9 mouse cellular contexts compared by ENCODE assay signal in the genomic region with DNA sequence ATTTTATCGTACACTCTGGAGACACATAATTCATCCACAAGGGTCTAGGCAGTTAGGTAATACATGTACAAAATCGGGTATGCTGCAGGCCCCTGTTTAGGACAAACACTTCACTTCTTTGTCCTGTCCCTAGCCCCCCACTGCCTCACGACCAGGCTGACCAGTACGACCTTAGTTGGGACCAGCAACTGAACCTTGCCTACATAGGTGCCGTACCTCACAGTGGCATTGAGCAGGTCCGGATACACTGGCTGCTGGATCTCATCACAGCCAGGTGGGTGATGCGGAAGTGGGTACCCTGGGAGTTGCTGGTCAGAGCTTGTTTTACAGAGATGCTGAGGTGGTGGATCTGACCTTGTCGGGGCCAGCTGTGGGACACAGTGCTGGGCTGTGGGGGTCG. TPM values are rescaled to one million over a fixed set of nuclear protein-coding genes. Genes with fewer than 3 reads are reported as not detected.
DNase-seq lines count a peak whose midpoint lies in the region; TF ChIP-seq lines count a peak whose summit lies in the region.
"Had no signal": no experiment of that assay in that cellular context is flagged by ENCODE, and none has a peak within 500 bp of the region (broad histone marks: within the 10 kb centered on the region; RNA-seq: fewer than 3 reads in every experiment).

No protein-coding gene starts in this region.

- peaks cover 12% of the 10 kb centered on the region; the same call in 1 of the 2 replicates for H3K79me2 ChIP-seq in liver, adult 2 months (ENCODE audit: control insufficient read depth, insufficient read depth, low read length)

- H3K9ac ChIP-seq in liver, adult 2 months (ENCODE audit: low read depth, low read length): peak overlapping the region; percentile 25

- DNase-seq in liver, adult 2 months (ENCODE audit: extremely low read depth, low read depth, low spot score): peak; percentile 53
- DNase-seq in liver: no peak
- DNase-seq in forebrain, embryonic 10.5 days (ENCODE audit: extremely low spot score, low spot score): no peak
- no peak for DNase-seq in limb, embryonic 10.5 days (ENCODE audit: low spot score)
- no peak for DNase-seq in ovary, postnatal 14 days (ENCODE audit: low spot score)
- no peak for DNase-seq in right cerebral cortex, adult 2 months (ENCODE audit: low spot score in 2 of 2)
- no peak for DNase-seq in right cerebral cortex, postnatal 4 days
- DNase-seq: right cerebral cortex, postnatal 14 days had no signal

- H3K4me3 ChIP-seq in liver, adult 2 months (ENCODE audit: insufficient read depth, low read depth, low read length): no peak overlapping the region
- H3K4me3 ChIP-seq in forebrain, embryonic 10.5 days: peak overlapping the region; percentile 60
- H3K4me3 ChIP-seq in limb, embryonic 10.5 days: peak overlapping the region; percentile 65; the same call in 1 of the 2 replicates
- no peak overlapping the region for H3K4me3 ChIP-seq in olfactory bulb, adult 2 months (ENCODE audit: insufficient read depth, low read depth, low read length)

- 30% methylated on average over 9 of the region's 9 CpGs for WGBS in liver, adult 2 months
- WGBS in forebrain, embryonic 10.5 days: 83% methylated on average over 9 of the region's 9 CpGs
- 80% methylated on average over 9 of the region's 9 CpGs for WGBS in limb, embryonic 10.5 days
- 71% methylated on average over 9 of the region's 9 CpGs for WGBS in olfactory bulb, adult 2 months

- H3K36me3 ChIP-seq in liver, adult 2 months (ENCODE audit: control insufficient read depth, insufficient read depth, low read length): no peaks in the 10 kb centered on the region; the same call in 1 of the 2 replicates
- H3K36me3 ChIP-seq in forebrain, embryonic 10.5 days (replicated peaks): peaks cover 28% of the 10 kb centered on the region
- H3K36me3 ChIP-seq in limb, embryonic 10.5 days: peaks cover 24% of the 10 kb centered on the region

- no peak for TF ChIP-seq POLR2A in liver, adult 2 months (IDR thresholded peaks at IDR 0.05; ENCODE audit: extremely low read depth, insufficient read depth, low read length)
- no peak for TF ChIP-seq POLR2A in olfactory bulb, adult 2 months (IDR thresholded peaks at IDR 0.05; ENCODE audit: insufficient read depth, low read depth, low read length)

- no peak for TF ChIP-seq CTCF in liver, adult 2 months (IDR thresholded peaks at IDR 0.05; ENCODE audit: low read depth, low read length)
- TF ChIP-seq CTCF in olfactory bulb, adult 2 months (IDR thresholded peaks at IDR 0.05; ENCODE audit: insufficient read depth, low read depth, low read length): no peak

- H3K27me3 ChIP-seq in liver, adult 2 months (ENCODE audit: control insufficient read depth, insufficient read depth, low read length): no peaks in the 10 kb centered on the region
- no peaks in the 10 kb centered on the region for H3K27me3 ChIP-seq in forebrain, embryonic 10.5 days (ENCODE audit: poor library complexity, severe bottlenecking)
- 0 out of 2 replicates have a peak, but pooled peaks cover under 1% of the 10 kb centered on the region for H3K27me3 ChIP-seq in limb, embryonic 10.5 days (ENCODE audit: low read depth, poor library complexity, severe bottlenecking)

- no peaks in the 10 kb centered on the region for H3K9me3 ChIP-seq in forebrain, embryonic 10.5 days
- H3K9me3 ChIP-seq in limb, embryonic 10.5 days (replicated peaks): no peaks in the 10 kb centered on the region

- H3K4me1 ChIP-seq in liver, adult 2 months (ENCODE audit: control insufficient read depth, insufficient read depth, low read length): peaks cover 31% of the 10 kb centered on the region
- H3K4me1 ChIP-seq in forebrain, embryonic 10.5 days: peaks cover 20% of the 10 kb centered on the region
- H3K4me1 ChIP-seq in limb, embryonic 10.5 days: peaks cover 16% of the 10 kb centered on the region
- H3K4me1 ChIP-seq in olfactory bulb, adult 2 months (ENCODE audit: control insufficient read depth, insufficient read depth, low read length): peaks cover 12% of the 10 kb centered on the region

- peak overlapping the region; percentile 92; the same call in 1 of the 2 replicates for H3K27ac ChIP-seq in liver, adult 2 months (replicated peaks; ENCODE audit: insufficient read depth, low read depth, low read length)
- peak overlapping the region; percentile 93 for H3K27ac ChIP-seq in forebrain, embryonic 10.5 days
- H3K27ac ChIP-seq in limb, embryonic 10.5 days: peak overlapping the region; percentile 92
- H3K27ac ChIP-seq in olfactory bulb, adult 2 months (ENCODE audit: insufficient read depth, low read depth, low read length): 0 out of 2 replicates have a peak overlapping the region, but pooled peaks have one; percentile 88

RNA-seq across cellular contexts. Expression of a gene that starts 0.5 kb away (rescaled TPM):
- 14.0 and 16.3 TPM in 2 replicates for total RNA-seq in liver, adult 2 months (2014; rRNA removed)
- 19.5 and 28.2 TPM in 2 replicates for polyA plus RNA-seq in liver, adult 2 months (2012; rRNA removed)
- 11.3 and 13.3 TPM in 2 replicates for polyA plus RNA-seq in forebrain, embryonic 10.5 days (2016; fragmentation: Nextera tagmentation; extraction: Ambion mirVana)
- 10.6 and 13.4 TPM in 2 replicates for polyA plus RNA-seq in limb, embryonic 10.5 days (2016; fragmentation: Nextera tagmentation; extraction: Ambion mirVana)
- polyA plus RNA-seq in olfactory bulb, adult 2 months (2012; ENCODE audit: insufficient read depth, insufficient read length, low replicate concordance, missing spikeins): not detected in 2 replicates

RNA-seq across cellular contexts. Expression of a gene that starts 5.4 kb away (rescaled TPM):
- total RNA-seq in liver, adult 2 months (2014; rRNA removed): 121 and 190 TPM in 2 replicates
- polyA plus RNA-seq in liver, adult 2 months (2012; rRNA removed): 261 and 264 TPM in 2 replicates
- polyA plus RNA-seq in forebrain, embryonic 10.5 days (2016; fragmentation: Nextera tagmentation; extraction: Ambion mirVana): 0.77 and 1.0 TPM in 2 replicates
- 0.43 and 0.61 TPM in 2 replicates for polyA plus RNA-seq in limb, embryonic 10.5 days (2016; fragmentation: Nextera tagmentation; extraction: Ambion mirVana)
- not detected in 2 replicates for polyA plus RNA-seq in olfactory bulb, adult 2 months (2012; ENCODE audit: insufficient read depth, insufficient read length, low replicate concordance, missing spikeins)

RNA-seq across cellular contexts. Expression of a gene that starts 9.9 kb away (rescaled TPM):
- 2.1 and 2.6 TPM in 2 replicates for total RNA-seq in liver, adult 2 months (2014; rRNA removed)
- polyA plus RNA-seq in liver, adult 2 months (2012; rRNA removed): 4.3 and 7.3 TPM in 2 replicates
- 10.2 and 11.0 TPM in 2 replicates for polyA plus RNA-seq in forebrain, embryonic 10.5 days (2016; fragmentation: Nextera tagmentation; extraction: Ambion mirVana)
- 9.6 and 11.8 TPM in 2 replicates for polyA plus RNA-seq in limb, embryonic 10.5 days (2016; fragmentation: Nextera tagmentation; extraction: Ambion mirVana)
- not detected in 2 replicates for polyA plus RNA-seq in olfactory bulb, adult 2 months (2012; ENCODE audit: insufficient read depth, insufficient read length, low replicate concordance, missing spikeins)

RNA-seq across cellular contexts. Expression of a gene that starts 22.2 kb away (rescaled TPM):
- 20.2 and 22.7 TPM in 2 replicates for total RNA-seq in liver, adult 2 months (2014; rRNA removed)
- polyA plus RNA-seq in liver, adult 2 months (2012; rRNA removed): 42.3 and 49.9 TPM in 2 replicates
- 10.4 and 12.3 TPM in 2 replicates for polyA plus RNA-seq in forebrain, embryonic 10.5 days (2016; fragmentation: Nextera tagmentation; extraction: Ambion mirVana)
- 35.9 and 43.1 TPM in 2 replicates for polyA plus RNA-seq in limb, embryonic 10.5 days (2016; fragmentation: Nextera tagmentation; extraction: Ambion mirVana)
- not detected in 2 replicates for polyA plus RNA-seq in olfactory bulb, adult 2 months (2012; ENCODE audit: insufficient read depth, insufficient read length, low replicate concordance, missing spikeins)

RNA-seq across cellular contexts. Expression of a gene that starts 40.4 kb away (rescaled TPM):
- total RNA-seq in liver, adult 2 months (2014; rRNA removed): 6.0 and 9.9 TPM in 2 replicates
- 19.4 TPM in 2 replicates for polyA plus RNA-seq in liver, adult 2 months (2012; rRNA removed)
- polyA plus RNA-seq in forebrain, embryonic 10.5 days (2016; fragmentation: Nextera tagmentation; extraction: Ambion mirVana): 17.6 TPM in 2 replicates
- 12.3 and 15.7 TPM in 2 replicates for polyA plus RNA-seq in limb, embryonic 10.5 days (2016; fragmentation: Nextera tagmentation; extraction: Ambion mirVana)
- polyA plus RNA-seq in olfactory bulb, adult 2 months (2012; ENCODE audit: insufficient read depth, insufficient read length, low replicate concordance, missing spikeins): not detected in 2 replicates

Comparison
In these comparisons a context has a peak if more than half of its experiments do, and no peak if none do; other contexts are left out.
1. H3K4me3 ChIP-seq: peak in forebrain, embryonic 10.5 days (single experiment) and limb, embryonic 10.5 days (single experiment); none in liver, adult 2 months (single experiment) and olfactory bulb, adult 2 months (single experiment).
2. RNA of a gene that starts 0.5 kb away (polyA plus RNA-seq): 19.5 to 28.2 TPM in liver, adult 2 months, 10.6 to 13.4 TPM in limb, embryonic 10.5 days and 11.3 to 13.3 TPM in forebrain, embryonic 10.5 days; not detected in olfactory bulb, adult 2 months; every median in the first group is over 10 times any median in the second.
3. RNA of a gene that starts 5.4 kb away (polyA plus RNA-seq): 261 to 264 TPM in liver, adult 2 months; 0.77 to 1.0 TPM in forebrain, embryonic 10.5 days, 0.43 to 0.61 TPM in limb, embryonic 10.5 days and not detected in olfactory bulb, adult 2 months; every median in the first group is over 100 times any median in the second.
4. Peak in every context shown above with its lines, with median percentiles within 50 percentile points of each other: H3K27ac ChIP-seq.